Mouse (Mus musculus): ENCODE data around the gene Lipc.

The Lipc gene

DNA sequence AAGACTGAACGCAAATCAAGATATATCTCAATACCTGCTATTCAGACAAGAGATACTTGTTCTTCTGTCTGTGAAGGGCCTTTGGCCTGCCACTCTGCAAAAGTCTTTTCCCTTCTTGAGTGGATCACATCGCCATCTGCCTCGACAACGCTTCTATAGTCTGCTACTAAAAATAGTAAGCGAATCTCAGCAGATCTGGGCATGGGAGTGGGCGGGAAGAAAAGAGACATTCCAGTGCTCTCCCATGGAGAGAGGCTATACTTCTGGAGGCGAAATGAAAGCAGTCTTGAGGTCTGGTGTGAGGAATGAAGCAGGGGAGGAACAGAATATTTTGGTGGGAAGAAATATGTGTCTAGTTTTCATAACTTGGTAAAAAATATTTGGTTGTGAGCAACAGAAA is 163.3 kb downstream of the Lipc start:
- Histone ChIP-seq H3K4me3 (replicated peaks; ENCODE audit: low read length) (no peak overlapping the region), H3K27me3 (ENCODE audit: insufficient read depth, low read length) (no peaks in the 10 kb centered on the region), H3K36me3 (ENCODE audit: insufficient read depth, low read length) (no peaks in the 10 kb centered on the region), H3K4me1 (replicated peaks; ENCODE audit: low read depth, low read length) (no peaks in the 10 kb centered on the region), H3K9me3 (ENCODE audit: low read length) (no peaks in the 10 kb centered on the region)
- TF ChIP-seq CTCF (conservative IDR thresholded peaks at IDR 0.05; ENCODE audit: low read length), result no peak
- no peak for TF ChIP-seq NANOG (IDR thresholded peaks at IDR 0.05; ENCODE audit: borderline replicate concordance, low read length)
- no peak for TF ChIP-seq POU5F1 (IDR thresholded peaks at IDR 0.05; ENCODE audit: borderline replicate concordance, low read length)

DNA sequence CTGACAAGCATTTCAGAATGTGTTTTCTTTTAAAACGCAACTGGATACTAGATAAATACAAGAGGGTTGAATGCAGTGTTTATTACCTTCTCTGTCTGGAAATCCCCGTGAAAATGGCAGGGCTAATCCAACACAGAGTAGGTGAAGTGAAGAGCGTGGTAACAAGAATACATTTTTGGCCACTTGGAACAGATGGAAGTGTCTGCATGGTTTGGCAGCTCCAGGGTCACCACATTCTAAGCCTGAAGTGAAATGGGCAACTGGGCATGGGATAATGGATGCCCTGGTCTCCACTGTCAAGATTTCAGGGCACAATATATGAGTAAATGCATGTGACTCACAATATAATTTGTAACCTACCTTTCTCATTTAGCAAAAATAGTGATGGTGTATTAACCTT is 169.8 kb downstream of the Lipc start:
- TF ChIP-seq POU5F1 (IDR thresholded peaks at IDR 0.05; ENCODE audit: borderline replicate concordance, low read length) (no peak), NANOG (IDR thresholded peaks at IDR 0.05; ENCODE audit: borderline replicate concordance, low read length) (no peak), CTCF (conservative IDR thresholded peaks at IDR 0.05; ENCODE audit: low read length) (no peak)
- Histone ChIP-seq H3K4me1 (replicated peaks; ENCODE audit: low read depth, low read length) (peaks cover 11% of the 10 kb centered on the region), H3K27me3 (ENCODE audit: insufficient read depth, low read length) (no peaks in the 10 kb centered on the region), H3K36me3 (ENCODE audit: insufficient read depth, low read length) (no peaks in the 10 kb centered on the region), H3K4me3 (replicated peaks; ENCODE audit: low read length) (no peak overlapping the region), H3K9me3 (ENCODE audit: low read length) (no peaks in the 10 kb centered on the region)

DNA sequence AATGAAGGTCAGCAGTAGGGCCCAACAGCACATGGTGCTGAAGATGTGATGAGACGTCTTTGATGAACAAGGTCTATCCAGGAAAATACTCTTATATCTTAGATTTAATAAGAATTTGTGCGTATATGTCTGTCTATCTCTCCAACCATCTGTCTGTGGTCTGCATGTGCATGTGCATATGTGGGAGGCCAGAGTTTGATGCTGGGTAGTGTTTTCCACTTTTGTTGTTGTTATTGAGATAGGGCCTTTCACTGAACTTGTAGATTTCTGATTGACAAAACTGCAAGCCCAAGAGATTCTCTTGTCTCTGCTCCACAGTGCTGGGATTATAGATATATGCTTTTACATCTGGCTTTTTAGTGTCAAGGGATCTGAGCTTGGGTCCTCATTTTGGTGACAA is 176.5 kb downstream of the Lipc start:
- Histone ChIP-seq H3K27me3 (ENCODE audit: insufficient read depth, low read length) (no peaks in the 10 kb centered on the region), H3K9me3 (ENCODE audit: low read length) (no peaks in the 10 kb centered on the region), H3K4me3 (replicated peaks; ENCODE audit: low read length) (no peak overlapping the region), H3K36me3 (ENCODE audit: insufficient read depth, low read length) (no peaks in the 10 kb centered on the region; the same call in 1 of the 2 replicates), H3K4me1 (replicated peaks; ENCODE audit: low read depth, low read length) (peaks cover 9% of the 10 kb centered on the region)
- no peak for TF ChIP-seq CTCF (conservative IDR thresholded peaks at IDR 0.05; ENCODE audit: low read length)
- no peak for TF ChIP-seq POU5F1 (IDR thresholded peaks at IDR 0.05; ENCODE audit: borderline replicate concordance, low read length)
- TF ChIP-seq NANOG (IDR thresholded peaks at IDR 0.05; ENCODE audit: borderline replicate concordance, low read length), result no peak

DNA sequence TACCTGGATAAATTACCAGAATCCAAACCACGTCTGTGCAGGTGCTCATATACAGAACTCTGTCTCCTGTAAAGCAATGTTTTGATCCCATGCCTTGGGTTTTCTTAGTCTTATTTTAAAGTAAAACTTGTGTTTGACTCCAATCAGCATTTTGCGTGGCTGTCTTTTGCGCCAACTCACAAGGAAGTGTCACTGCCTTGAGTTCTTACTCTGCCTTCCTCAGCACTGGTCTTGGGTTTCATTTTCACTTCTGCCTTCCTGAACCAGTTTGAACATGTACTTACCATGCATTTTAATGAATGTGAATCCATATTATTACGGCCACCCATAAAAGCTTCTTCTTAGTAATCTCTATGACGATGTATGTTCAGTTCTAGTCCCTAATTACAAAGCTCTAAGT is 191.1 kb downstream of the Lipc start:
- no peak for TF ChIP-seq NANOG (IDR thresholded peaks at IDR 0.05; ENCODE audit: borderline replicate concordance, low read length)
- no peak for TF ChIP-seq POU5F1 (IDR thresholded peaks at IDR 0.05; ENCODE audit: borderline replicate concordance, low read length)
- no peak for TF ChIP-seq CTCF (conservative IDR thresholded peaks at IDR 0.05; ENCODE audit: low read length)
- Histone ChIP-seq H3K27me3 (ENCODE audit: insufficient read depth, low read length) (no peaks in the 10 kb centered on the region), H3K4me1 (replicated peaks; ENCODE audit: low read depth, low read length) (no peaks in the 10 kb centered on the region), H3K9me3 (ENCODE audit: low read length) (no peaks in the 10 kb centered on the region), H3K4me3 (replicated peaks; ENCODE audit: low read length) (no peak overlapping the region), H3K36me3 (ENCODE audit: insufficient read depth, low read length) (no peaks in the 10 kb centered on the region)

DNA sequence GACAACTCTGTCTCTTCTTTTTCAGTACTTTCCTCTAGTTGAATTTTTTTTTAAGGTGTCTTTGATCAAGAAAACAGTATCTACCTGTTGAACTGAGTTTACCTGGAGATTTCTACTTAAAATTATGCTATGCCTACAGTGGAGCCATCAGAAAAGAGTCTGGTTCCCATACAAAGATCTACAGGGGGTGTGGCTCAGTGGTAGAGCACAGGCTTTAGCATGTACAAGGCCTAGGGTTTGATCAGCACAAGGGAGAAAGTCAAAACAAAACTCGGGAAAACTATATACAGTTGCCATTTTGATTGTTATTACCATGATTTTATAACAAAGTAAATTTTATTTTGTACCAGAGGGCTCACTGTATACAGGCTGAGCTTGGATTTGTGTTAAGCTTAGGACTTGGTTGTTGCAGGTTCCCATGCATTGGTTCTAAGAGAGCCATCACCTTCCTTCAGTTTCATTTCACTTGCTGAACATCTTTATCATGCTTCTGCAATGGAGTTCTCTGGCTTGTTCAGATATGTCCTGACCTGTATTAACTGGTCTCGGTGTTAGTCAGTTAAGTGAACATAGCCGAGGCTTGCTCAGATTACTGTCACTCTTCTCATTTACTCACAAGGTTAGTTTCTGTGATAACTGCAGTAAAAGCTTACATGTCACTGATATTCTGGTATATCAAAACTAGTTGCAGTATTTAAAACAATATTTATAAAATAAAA is 200.4 kb downstream of the Lipc start:
- no peaks in the 10 kb centered on the region for H3K27me3 ChIP-seq (ENCODE audit: insufficient read depth, low read length)
- H3K4me1 ChIP-seq (replicated peaks; ENCODE audit: low read depth, low read length), result no peaks in the 10 kb centered on the region
- H3K9me3 ChIP-seq (ENCODE audit: low read length), result no peaks in the 10 kb centered on the region
- no peak overlapping the region for H3K4me3 ChIP-seq (replicated peaks; ENCODE audit: low read length)
- 0 out of 2 replicates have a peak, but pooled peaks cover 12% of the 10 kb centered on the region for H3K36me3 ChIP-seq (ENCODE audit: insufficient read depth, low read length)
- TF ChIP-seq CTCF (conservative IDR thresholded peaks at IDR 0.05; ENCODE audit: low read length) (no peak), NANOG (IDR thresholded peaks at IDR 0.05; ENCODE audit: borderline replicate concordance, low read length) (no peak), POU5F1 (IDR thresholded peaks at IDR 0.05; ENCODE audit: borderline replicate concordance, low read length) (no peak)

All from E14TG2a.4 (cell line).